Mouse (Mus musculus): ENCODE results near the gene Duxf3.
"Not testable (repeated sequence)": the region's sequence is repeated elsewhere in the genome, so short reads cannot be mapped to it uniquely, and the experiment has no call there.

Gene Duxf3

DNA sequence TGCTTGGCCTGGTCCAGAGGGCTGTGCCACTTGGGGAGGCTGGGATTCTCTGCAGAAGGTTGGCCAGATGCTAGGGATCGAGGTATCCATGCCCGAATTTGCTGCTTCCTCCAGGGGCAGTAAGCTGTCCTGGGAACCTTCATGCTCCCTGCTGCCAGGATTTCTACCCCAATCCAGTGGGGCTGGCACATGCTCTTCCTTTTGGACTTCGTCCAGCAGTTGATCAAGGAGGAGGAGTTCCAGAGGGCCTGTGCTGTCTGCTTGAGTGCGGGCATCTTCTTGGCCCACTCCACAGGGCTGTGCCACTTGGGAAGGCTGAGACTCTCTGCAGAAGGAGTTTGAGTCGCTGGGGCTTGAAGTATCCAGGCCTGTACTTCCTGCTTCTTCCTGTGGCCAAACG is 9.3 kb downstream of the Duxf3 start:
- DNase-seq (ENCODE audit: low spot score) = not testable (repeated sequence)

DNA sequence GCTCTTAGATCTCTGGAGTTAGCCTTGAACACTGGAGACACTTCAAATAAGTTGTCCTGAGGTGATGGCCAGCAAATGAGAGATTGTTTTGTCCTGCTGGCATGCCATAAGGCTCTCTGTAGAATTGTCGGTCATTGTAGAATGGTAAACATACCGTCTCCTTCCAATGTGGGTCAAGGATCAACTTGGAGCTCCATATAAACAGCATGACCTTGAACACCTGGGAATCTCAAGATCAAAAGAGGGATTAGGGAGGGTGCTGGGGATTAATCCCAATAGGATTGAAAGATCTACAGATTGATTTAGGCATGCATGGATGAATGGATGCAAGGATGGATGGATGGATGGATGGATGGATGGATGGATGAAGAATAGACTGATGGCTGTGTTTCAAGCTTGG is 10.9 kb downstream of the Duxf3 start:
- not testable (repeated sequence) for DNase-seq (ENCODE audit: low spot score)

DNA sequence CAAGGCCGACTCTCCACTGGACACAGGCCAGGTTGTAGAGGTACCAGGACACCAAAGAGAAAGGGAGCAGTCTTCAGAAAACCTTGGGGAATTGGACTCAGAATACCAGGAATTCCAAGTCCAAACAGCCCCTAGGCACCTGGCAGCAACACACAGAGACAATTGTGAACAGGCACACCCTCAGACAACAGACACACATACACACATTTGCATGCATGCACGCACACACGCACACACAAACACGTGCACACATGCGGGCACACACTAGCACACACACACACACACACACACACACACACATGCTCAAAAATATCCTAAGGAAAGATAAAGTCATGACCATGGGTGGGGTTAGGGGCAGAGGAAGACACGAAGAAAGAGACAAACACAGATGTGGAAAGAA is 11.7 kb downstream of the Duxf3 start:
- no peak for DNase-seq (ENCODE audit: low spot score)

DNA sequence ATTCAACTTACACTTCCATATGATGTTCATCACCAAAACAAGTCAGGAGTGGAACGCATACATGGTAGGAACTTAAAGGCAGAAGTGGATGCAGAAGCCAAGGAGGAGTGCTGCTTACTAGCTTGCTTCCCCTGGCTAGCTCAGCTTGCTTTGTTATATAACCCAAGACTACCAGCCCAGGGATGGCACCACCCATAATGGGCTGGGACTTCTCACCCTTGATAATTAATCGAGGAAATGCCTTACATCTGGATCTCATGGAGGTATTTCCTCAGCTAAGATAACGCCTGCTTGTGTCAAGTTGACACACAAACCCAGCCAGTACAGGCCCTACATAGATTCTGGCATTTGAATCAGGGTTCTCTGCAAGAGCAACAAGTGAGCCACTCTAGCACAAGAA is 15.1 kb downstream of the Duxf3 start:
- DNase-seq (ENCODE audit: low spot score) = no peak

DNA sequence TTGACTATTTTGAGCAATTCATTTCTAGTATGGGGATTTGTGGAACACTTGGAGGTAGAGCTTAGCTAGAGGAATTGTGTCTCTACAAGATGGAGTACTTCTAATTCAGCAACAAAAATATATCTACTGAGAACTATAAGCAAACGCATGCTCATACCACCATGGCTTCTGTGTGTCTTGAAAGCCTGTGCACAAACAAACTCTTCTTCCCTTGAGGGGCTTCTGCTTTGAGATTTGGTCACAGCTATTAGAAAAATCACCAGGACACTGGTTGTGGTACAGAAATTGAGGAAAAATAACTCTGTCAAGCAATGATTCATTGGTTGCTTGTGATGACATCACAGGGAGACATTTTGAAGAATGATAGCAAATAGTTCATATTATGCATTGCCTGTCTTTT is 17.1 kb downstream of the Duxf3 start:
- DNase-seq (ENCODE audit: low spot score) = no peak

DNA sequence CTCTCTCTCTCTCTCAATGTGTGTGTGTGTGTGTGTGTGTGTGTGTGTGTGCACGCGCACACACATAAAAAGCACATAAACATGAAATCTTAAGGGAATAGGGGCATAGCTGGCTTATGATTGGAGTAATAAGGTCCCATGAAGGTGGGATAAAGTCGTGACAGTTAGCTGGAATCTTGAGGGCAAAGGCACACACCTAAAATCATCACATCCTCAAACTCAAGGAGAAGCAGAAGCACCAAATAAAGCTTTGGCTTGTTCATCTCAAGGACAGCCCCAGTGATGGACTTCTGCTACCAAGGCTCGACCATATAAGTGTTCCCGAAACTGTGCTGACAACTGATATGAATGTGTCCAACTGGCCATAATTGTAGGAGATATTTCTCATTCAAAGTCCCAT is 17.5 kb downstream of the Duxf3 start:
- no peak for DNase-seq (ENCODE audit: low spot score)

DNA sequence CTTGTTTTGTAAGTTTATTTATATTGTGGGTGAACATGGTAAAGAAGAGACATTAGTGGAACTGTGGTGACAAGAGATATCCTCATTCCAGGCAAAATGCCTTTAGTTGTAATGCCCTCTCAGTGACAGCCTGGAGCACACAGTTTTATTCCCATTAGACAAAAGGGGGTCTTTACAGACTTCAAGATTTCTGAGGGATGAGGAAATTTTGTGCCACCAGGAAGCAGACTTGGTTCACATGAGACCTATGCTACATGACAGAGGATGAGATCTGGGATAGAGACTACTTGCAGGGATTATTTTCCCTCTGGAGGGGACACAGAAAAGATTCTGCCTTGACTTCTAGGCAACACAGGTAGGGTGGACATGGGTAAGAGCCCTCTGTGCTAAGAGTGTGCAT is 18.0 kb downstream of the Duxf3 start:
- DNase-seq (ENCODE audit: low spot score) = no peak

DNA sequence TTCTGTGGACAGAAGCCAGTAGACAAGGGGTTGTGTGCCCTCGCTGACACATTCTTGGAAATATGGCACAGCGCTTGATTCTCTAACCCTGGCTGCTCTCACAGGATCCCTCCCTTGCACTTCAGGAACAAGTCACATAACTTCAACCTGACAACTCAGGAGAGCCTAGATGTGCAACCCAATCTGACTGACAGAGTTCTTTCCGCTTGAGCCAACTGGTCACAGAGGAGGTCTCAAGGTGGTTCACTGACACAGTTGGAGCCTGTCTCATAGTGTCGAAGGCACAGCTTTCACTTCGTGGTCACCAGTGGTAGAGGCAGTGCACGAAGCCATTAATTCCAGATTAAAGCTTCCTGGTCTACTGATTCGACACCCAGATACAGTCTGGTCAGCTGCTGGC is 20.2 kb downstream of the Duxf3 start:
- DNase-seq (ENCODE audit: low spot score) = no peak

DNA sequence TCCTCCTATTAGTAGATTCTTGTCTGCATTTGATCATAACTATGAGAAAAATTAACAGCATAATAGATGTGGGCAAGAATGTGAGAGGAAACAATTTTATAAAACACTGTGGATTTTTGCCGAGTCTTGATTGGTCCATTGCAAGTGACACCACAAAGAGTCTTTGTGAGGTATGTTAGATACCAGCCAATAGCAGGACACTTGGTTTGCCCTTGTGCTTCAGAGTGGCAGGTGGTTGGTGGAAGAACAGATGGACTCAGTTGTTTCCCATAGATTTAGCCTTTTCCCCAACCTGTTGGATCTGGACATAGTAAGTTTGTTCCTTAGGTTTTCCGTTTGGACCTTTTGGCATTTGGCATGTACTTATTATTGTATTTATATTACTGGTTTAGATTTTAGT is 21.3 kb downstream of the Duxf3 start:
- no peak for DNase-seq (ENCODE audit: low spot score)

DNA sequence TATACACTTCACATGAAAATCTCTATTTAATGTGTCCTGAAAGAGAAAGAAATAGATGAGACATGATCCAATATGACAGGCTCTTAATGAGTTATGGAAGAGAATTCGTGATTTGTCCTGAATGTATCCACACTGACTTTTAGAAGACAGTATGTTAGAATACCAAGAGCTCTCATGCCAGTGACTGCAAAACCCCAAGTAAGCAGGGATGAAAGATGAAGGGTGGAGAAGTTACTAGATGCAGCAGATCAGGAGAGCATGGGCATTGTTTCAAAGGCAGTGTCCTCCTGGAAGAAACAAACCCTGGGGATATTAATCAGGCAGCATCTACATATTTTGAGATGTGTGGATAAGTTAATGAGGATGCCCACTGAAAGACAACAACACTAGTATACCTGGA is 22.0 kb downstream of the Duxf3 start:
- DNase-seq (ENCODE audit: low spot score) = no peak

DNA sequence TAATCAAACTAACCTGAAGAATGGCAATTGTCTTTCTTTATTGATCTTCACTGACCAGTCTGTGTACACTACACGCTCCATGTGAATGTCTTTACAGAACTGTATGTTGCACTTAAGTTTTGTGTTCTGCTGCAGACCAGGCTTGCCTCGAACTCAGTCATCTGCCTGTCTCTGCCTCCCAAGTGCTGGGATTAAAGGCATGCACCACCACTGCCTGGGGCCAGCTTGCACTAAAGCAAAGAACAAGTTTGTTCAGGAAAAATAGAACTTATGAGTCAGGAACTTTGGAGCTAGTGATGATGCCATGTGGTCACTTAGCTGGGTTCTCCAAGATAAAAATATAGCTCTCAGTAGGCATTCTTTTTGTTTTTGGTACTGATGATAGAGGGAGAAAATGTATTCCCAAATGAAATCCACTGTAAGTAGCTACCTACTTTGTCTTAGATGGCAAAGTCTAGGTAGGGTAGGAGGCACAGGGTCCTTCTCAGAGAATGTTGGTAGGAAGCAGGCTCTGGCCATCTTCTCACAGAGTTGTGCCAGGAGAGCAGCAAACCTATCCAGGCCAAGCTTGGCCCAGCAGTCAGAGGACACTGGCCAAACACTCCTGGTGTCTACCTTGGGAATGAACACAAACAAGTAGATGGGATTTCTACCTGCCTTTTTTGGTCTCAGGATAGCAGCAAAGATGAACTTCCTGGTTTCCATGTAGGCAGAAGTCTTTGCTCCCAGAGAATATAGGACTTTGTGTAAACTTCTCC is 22.6 kb downstream of the Duxf3 start:
- no peak for DNase-seq (ENCODE audit: low spot score)

DNA sequence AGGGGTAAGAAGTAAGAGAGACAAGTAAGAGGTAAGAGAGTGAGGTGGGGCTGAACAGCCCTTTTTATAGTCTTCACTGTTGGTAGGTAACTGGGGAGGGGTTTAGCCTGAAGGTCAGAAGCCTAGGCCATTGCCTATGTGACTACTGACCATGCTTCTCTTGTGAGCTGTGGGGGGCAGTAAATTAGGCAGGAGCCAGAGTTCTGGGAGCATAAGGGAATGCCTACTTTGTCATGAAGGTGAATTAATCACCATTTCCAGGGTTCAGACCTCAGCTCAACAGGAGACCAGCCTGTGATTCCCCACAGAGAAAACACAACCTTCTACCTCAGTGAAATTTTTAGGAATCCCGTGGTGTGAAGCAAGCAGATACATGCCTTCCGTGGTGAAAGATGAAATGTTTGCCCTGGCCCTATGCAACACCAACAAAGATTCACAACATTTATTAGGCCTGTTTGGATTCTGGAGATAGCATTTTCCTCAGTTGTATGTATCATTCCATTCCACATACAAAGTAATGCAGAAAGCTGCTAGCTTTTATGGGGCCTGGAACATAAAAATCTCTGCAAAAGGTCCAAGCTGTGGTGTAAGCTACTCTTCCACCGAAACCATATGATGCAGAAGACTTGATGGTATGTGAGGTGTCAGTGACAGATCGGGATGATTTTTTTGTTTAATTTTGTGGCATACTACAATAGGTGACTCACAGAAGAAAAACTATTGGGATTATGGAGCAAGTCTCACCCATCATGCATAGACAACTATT is 25.7 kb downstream of the Duxf3 start:
- no peak for DNase-seq (ENCODE audit: low spot score)

DNA sequence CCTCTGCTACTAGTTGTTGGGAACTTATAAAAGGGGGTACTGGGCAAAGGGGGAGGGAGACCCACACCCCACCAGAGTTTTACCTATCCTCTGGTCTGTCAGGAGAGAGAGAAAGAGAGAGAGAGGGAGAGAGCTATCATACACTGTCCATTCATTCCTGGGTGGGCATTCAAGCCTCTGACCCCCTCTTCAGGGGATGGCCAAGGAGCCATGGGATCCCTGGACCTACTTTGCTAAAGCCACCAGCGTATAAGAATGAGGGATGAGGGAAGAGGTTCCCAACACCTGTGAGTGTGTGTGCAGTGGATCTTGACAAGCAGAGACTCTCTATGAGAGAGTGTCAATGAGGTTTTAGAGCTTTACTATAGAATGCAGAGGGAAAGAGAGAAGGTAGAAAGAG is 26.5 kb downstream of the Duxf3 start:
- no peak for DNase-seq (ENCODE audit: low spot score)

Measured in left cerebral cortex, adult 11 months (tissue).